Mouse (Mus musculus): ENCODE results near the gene Rab25. TPM values are rescaled to one million over a fixed set of nuclear protein-coding genes. Genes with fewer than 3 reads are reported as not detected.

Gene Rab25
- total RNA-seq, 2 experiments from 2014 or later = not detected

DNA sequence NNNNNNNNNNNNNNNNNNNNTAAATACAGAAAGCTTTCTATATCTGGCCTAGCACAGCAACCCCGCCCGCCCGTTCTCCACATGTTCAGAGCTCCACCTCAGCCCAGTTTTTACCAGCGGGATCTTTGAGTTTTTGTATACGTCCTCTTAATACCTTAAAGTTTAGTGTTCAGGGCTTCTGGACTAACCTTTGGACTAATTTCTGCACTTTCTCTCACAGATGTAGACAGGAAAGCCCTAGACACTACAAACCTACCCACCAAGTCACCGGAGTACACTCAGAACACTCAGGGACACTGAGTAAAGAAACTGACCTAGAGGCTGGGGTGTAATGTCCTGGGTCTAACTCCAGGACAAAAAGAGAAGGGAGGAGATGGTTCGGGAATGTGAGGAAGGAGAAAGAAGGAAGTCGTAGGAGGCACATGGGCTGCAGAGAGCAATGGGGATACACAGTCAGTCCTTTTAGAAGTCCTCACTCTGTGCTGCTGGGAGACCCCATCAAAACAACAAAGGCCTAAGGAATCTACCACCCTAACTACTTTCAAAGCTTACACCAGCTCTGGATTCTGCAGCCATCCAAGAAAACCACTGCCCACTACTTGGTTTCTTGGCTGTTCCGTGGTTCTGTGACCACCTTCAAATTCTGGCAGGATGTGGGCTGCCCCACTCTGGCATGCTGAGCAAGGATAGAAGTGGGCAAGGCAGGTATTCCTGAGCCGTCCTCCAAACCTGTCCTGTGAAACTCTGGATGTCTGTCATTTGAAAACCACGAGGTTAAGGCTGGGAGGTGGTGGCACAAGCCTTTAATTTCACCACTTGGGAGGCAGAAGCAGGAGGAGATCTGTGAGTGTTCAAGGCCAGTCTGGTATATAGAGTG, 54.2 kb downstream of the Rab25 start:
- intact Hi-C loops (cut with DNase I) = no loop called here

More for the DNA sequence above, 54.2 kb downstream of the Rab25 start:
- DNase-seq (ENCODE audit: low spot score in 2 of 2) = no peak

Small RNAs within 50 kb of the gene (microRNA-seq; reads per million reads assigned to microRNA genes)
- 0 reads per million in 2 experiments for gene Mir1905

Other genes starting within 250 kb of the Rab25 start
- 10 to 100 TPM; 84.4 to 93.6 TPM for gene Glmp, start 223.3 kb downstream of the Rab25 start, total RNA-seq (2021)
- gene Tmem79, start 212.2 kb downstream of the Rab25 start, total RNA-seq (2021) = under 1 TPM; 0.99 TPM
- 10 to 100 TPM; 69.6 to 72.0 TPM for gene Smg5, start 212.0 kb downstream of the Rab25 start, total RNA-seq (2021)
- gene Paqr6, start 183.7 kb downstream of the Rab25 start, total RNA-seq (2021) = 1 to 10 TPM; 2.5 to 3.3 TPM
- gene Bglap3, start 175.6 kb downstream of the Rab25 start, total RNA-seq (2021) = under 1 TPM in 1 of 2 experiments, not detected in 1; 0.36 TPM
- gene Bglap2, start 169.6 kb downstream of the Rab25 start, total RNA-seq (2021) = 1 to 10 TPM in 1 of 2 experiments, not detected in 1; 1.4 TPM
- gene Bglap, start 163.8 kb downstream of the Rab25 start, total RNA-seq (2021) = 1 to 10 TPM; 1.5 to 1.8 TPM
- 1 to 10 TPM; 5.7 to 7.8 TPM for gene Pmf1, start 138.0 kb downstream of the Rab25 start, total RNA-seq (2021)
- gene Slc25a44, start 123.2 kb downstream of the Rab25 start, total RNA-seq (2021) = 10 to 100 TPM; 69.6 to 71.3 TPM
- 10 to 100 TPM; 51.3 to 57.7 TPM for gene Sema4a, start 87.1 kb downstream of the Rab25 start, total RNA-seq (2021)
- gene Lmna, start 38.3 kb downstream of the Rab25 start, total RNA-seq (2021) = 10 to 100 TPM; 50.0 to 54.2 TPM
- gene Mex3a, start 15.9 kb downstream of the Rab25 start, total RNA-seq (2021) = 1 to 10 TPM; 3.3 to 4.2 TPM
- gene Lamtor2, start 4.8 kb upstream of the Rab25 start, total RNA-seq (2021) = 100 to 1,000 TPM; 108 to 109 TPM
- 10 to 100 TPM; 91.2 to 91.6 TPM for gene Ubqln4, start 5.5 kb upstream of the Rab25 start, total RNA-seq (2021)
- 100 to 1,000 TPM; 114 to 123 TPM for gene Ssr2, start 27.6 kb upstream of the Rab25 start, total RNA-seq (2021)
- 100 to 1,000 TPM; 310 to 316 TPM for gene Arhgef2, start 57.7 kb upstream of the Rab25 start, total RNA-seq (2021)
- gene Rxfp4, start 104.8 kb upstream of the Rab25 start, total RNA-seq (2021) = not detected
- 10 to 100 TPM; 53.6 to 55.1 TPM for gene Khdc4, start 137.5 kb upstream of the Rab25 start, total RNA-seq (2021)
- 10 to 100 TPM; 45.5 to 47.8 TPM for gene Rit1, start 168.5 kb upstream of the Rab25 start, total RNA-seq (2021)
- 100 to 1,000 TPM; 491 to 530 TPM for gene Syt11, start 226.9 kb upstream of the Rab25 start, total RNA-seq (2021)

All from left cerebral cortex, postnatal 14 days (tissue).